Mouse (Mus musculus) bone marrow macrophage, adult 2 months (primary cell): ENCODE data around the gene Vat1. TPM values are rescaled to one million over a fixed set of nuclear protein-coding genes. Genes with fewer than 3 reads are reported as not detected.

Experiments used
- H3K27ac ChIP-seq: 2 replicates; pipeline ENCODE4 v1.5.1; 2012; ENCODE audit warnings: low read depth, low read length; ENCODE audit not compliant: insufficient read depth
- H3K4me1 ChIP-seq: 2 replicates; pipeline ENCODE4 v1.6.1; 2012; ENCODE audit warnings: low read length; ENCODE audit not compliant: control insufficient read depth, insufficient read depth
- H3K4me3 ChIP-seq: 2 replicates; pipeline ENCODE4 v1.5.1; 2012; ENCODE audit warnings: mild to moderate bottlenecking, low read length, moderate library complexity; ENCODE audit not compliant: insufficient read depth
- CTCF ChIP-seq: IDR thresholded peaks from 2 replicates; pipeline ENCODE4 v1.5.1; 2012; ENCODE audit warnings: low read depth, mild to moderate bottlenecking, low read length, moderate library complexity
- POLR2A ChIP-seq: IDR thresholded peaks from 2 replicates; pipeline ENCODE4 v1.6.1; 2012; ENCODE audit warnings: mild to moderate bottlenecking, low read depth, low read length, borderline replicate concordance
- polyA plus RNA-seq: library from polyadenylated mRNA; stranded (reverse); fragments of >200 nt; gene quantifications from 2 replicates; pipeline ENCODE4 v1.2.4, GENCODE M21; 2012; ENCODE audit not compliant: missing spikeins, insufficient read depth, insufficient read length

The Vat1 gene
- 180 and 202 TPM in 2 replicates for polyA plus RNA-seq

DNA sequence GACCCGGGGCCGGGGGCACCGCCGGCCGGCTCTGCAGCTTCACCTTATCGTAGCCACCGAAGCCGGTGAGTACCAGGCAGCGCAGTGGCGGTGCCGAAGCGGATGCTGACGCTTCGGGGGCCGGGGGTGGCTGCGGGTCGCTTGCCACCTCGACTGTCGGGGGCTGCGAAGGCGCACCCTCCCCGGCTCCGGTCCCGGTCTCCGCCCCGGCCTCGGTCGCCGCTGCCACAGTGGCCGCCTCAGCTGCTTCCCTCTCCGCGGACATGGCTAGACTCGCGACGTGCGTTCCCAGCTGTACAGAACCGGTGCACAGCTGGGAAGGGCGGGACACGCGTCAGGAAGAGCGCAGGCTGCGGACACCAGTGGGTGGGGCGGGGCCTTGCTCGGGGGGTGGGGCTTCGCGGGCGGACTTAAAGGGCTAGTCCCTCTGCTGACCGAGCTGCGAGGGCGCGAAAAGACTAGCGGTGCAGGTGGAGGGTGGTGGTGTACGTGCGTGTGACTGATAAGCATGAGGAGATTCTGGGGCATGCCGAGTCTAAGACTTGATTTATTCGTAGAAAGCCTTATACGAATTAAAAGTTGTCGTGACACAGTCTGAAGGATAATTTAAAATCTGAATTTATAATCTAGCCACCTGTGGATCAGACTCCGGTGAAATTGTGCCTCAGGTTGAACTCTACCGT lies at the start of gene Vat1:
Gene Vat1, minus strand, starts transcription at position 362 of the 683 bp plus-strand sequence.
- peaks cover 26% of the 10 kb centered on the region for H3K4me1 ChIP-seq
- peak within 1 kb of the TSS; percentile 88 for H3K4me3 ChIP-seq
- peak within 1 kb of the TSS; percentile 87 for H3K27ac ChIP-seq
- no peak for TF ChIP-seq CTCF
- TF ChIP-seq POLR2A: no peak

DNA sequence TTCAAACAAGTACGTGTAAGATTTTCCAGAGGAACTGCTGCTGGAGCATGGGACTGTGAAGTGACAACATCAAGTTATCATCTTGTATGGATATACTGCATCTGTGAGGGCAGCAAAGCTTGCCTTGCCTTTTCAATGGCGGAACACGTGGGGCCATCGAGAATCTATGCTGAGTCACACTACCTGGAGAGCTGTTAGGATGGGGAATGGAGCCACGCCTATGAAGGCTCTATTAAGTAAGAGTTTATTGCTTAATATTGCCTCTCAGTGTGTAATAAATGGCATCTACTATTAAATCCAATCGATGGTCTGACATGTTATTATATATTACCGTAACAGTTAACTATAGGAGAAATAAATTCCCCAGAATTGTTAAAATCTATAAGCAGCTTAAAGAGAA lies 41.1 kb upstream of the Vat1 start:
- Histone ChIP-seq H3K4me1 (no peaks in the 10 kb centered on the region), H3K4me3 (no peak overlapping the region), H3K27ac (no peak overlapping the region)
- TF ChIP-seq CTCF (no peak), POLR2A (no peak)

DNA sequence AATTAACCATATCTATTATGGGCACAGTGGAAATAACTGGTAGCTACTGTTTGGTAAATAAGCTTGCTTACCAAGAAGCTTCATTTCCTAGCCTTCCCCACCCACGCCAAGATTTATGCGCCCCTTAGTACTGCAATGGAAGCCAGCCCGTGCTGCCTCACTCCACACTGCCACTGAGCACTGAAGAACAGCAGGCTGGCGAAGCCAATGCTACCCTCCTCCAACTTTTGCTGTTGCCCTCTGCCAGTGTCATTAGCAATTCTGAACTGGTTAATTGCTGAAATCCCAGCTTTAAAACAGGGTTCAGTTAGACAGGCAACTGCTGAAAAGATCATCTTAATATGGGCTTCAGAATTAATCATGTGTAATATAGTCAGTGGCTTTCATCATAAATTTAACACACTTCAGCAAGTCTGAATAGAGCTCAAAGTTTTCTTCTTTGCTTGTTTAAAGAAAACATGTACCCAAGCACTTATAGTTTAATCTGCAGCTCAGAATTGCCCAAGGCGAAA lies 40.3 kb upstream of the Vat1 start:
- Histone ChIP-seq H3K27ac (no peak overlapping the region), H3K4me3 (no peak overlapping the region), H3K4me1 (no peaks in the 10 kb centered on the region)
- TF ChIP-seq CTCF: no peak
- TF ChIP-seq POLR2A: no peak

DNA sequence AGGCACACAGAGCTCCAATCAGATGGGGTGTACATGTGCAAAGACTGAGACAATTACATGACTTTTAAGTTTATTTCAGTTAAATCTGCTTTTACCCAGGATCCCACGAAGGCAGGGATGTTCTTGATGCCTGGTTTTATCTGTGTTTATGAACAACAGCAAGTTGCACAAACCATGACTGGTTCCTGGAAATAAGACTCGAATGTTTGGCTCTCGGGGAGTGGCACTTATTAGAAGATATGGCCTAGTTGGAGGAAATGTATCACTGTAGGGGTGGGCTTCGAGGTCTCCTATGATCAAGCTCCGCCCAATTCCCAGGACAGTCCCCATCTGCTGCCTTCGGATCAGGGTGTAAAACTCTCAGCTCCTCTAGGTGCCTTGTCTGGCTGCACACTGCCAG lies 20.1 kb upstream of the Vat1 start:
- H3K4me1 ChIP-seq: no peaks in the 10 kb centered on the region
- H3K27ac ChIP-seq: no peak overlapping the region
- no peak overlapping the region for H3K4me3 ChIP-seq
- no peak for TF ChIP-seq POLR2A
- no peak for TF ChIP-seq CTCF

- Histone ChIP-seq H3K27ac (no peak overlapping the region), H3K4me3 (no peak overlapping the region), H3K4me1 (no peaks in the 10 kb centered on the region)
- TF ChIP-seq POLR2A (no peak), CTCF (no peak)
These were observed 19.5 kb upstream of the Vat1 start for GRCm38 (mm10) chr11:101485509-101486028.

GRCm38 (mm10) chr11:101484814-101485213 lies 18.8 kb upstream of the Vat1 start:
- no peak for TF ChIP-seq POLR2A
- no peak for TF ChIP-seq CTCF
- Histone ChIP-seq H3K27ac (no peak overlapping the region), H3K4me1 (no peaks in the 10 kb centered on the region), H3K4me3 (no peak overlapping the region)

DNA sequence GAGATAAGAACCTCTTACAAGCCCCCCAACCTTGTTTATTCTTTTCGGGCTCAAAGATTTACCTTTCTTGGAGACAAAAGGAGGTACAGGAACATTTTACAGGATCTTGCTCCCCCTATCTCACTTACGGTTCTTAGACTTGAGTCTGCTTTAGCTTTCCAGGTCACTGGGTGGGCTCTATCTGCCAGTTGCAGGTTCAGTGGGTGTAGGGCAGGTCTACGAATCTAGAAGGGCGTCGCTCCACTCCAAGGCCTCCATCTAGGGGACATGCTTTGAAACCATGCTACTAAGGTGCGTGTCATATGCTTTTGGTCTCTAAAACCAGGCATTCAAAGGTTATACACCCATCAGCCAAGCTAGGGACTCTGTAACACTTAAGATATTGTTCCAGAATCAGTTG lies 18.2 kb upstream of the Vat1 start:
- TF ChIP-seq POLR2A (no peak), CTCF (no peak)
- Histone ChIP-seq H3K4me3 (no peak overlapping the region), H3K27ac (no peak overlapping the region), H3K4me1 (no peaks in the 10 kb centered on the region)

DNA sequence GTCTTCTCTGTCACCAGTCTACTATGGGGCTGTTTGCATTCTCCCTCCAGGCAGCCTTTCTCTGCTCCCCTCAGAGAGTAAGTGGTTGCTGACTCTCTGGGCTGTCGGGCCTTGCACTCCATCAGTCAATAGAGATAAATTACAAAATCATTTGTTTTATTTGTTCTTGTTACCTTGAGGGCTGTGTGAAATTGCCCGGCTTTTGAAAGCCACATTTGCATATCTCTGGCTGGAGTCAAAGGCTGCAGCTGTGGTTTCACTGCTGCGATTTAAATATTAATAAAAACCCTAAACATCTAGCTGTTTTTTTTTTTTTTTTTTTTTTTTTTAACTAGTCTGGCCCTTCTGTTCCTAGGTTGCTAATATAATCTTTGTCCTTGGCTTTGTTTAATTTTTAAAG lies 17.8 kb upstream of the Vat1 start:
- TF ChIP-seq CTCF (no peak), POLR2A (no peak)
- H3K27ac ChIP-seq: no peak overlapping the region
- no peaks in the 10 kb centered on the region for H3K4me1 ChIP-seq
- no peak overlapping the region for H3K4me3 ChIP-seq

DNA sequence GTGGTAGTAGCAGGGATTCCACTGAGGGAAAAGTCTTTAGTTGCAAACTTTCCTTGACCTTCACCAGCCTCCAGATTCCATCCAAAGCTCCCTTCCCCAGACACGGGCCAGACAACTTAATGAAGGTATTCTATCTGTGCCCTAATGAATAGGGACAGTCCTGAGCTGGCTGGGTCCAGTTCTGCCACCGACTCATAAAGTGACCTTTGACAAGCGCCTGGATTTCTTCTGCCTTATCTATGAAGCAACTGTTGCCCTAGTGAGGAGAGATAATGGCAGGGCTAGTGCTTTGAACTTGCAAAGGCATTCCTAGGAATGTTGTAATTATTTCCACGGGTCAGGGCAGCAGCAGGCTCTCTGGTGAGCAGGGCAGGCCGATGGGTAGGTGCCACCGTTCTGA lies 14.9 kb upstream of the Vat1 start:
- TF ChIP-seq POLR2A (no peak), CTCF (no peak)
- H3K27ac ChIP-seq: no peak overlapping the region
- H3K4me3 ChIP-seq: no peak overlapping the region
- H3K4me1 ChIP-seq: no peaks in the 10 kb centered on the region

DNA sequence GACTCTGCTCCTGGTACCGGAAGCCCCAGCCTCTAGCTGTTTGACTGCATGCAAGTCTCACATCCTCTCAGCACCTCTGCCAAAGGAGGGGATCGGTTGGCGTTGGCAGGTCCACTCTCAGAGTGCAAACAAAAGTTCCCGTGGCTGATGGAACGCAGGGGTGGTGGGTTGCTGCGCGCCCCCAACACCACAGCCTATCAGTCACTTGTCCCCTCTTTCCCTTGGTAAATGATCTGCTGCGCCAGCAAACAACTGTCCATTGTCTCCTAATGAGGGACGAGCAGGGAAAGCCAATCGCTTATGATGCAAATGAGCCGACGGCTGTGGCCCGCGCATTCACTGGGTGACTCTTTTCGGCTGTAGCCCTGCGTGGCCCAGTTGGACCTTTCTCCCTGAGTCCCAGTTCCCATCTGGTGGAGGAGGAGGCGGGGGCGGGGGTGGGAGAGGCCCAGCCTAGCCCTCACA lies 13.2 kb upstream of the Vat1 start:
- Histone ChIP-seq H3K4me1 (no peaks in the 10 kb centered on the region), H3K4me3 (no peak overlapping the region), H3K27ac (no peak overlapping the region)
- TF ChIP-seq POLR2A: no peak
- no peak for TF ChIP-seq CTCF
